In genomic region chr4:152155019-152155418, GRCm38 (mm10) we compare ENCODE assay signal across 23 mouse cellular contexts. TPM values are rescaled to one million over a fixed set of nuclear protein-coding genes. Genes with fewer than 3 reads are reported as not detected.
DNase-seq lines count a peak whose midpoint lies in the region; ATAC-seq and TF ChIP-seq lines count a peak whose summit lies in the region.
"Had no signal": no experiment of that assay in that cellular context is flagged by ENCODE, and none has a peak within 500 bp of the region (broad histone marks: within the 10 kb centered on the region; RNA-seq: fewer than 3 reads in every experiment).

No protein-coding gene starts in this region.

- H3K27me3 ChIP-seq in hindbrain, postnatal 0 days (ENCODE audit: insufficient read depth, low read length) = peaks cover 66% of the 10 kb centered on the region
- peaks cover 90% of the 10 kb centered on the region for H3K27me3 ChIP-seq in hindbrain, embryonic 14.5 days (ENCODE audit: control insufficient read depth, insufficient read depth, low read length)
- H3K27me3 ChIP-seq in midbrain, postnatal 0 days (ENCODE audit: insufficient read depth, low read length) = peaks cover 67% of the 10 kb centered on the region
- H3K27me3 ChIP-seq in midbrain, embryonic 15.5 days (replicated peaks) = peaks cover 85% of the 10 kb centered on the region

- 68% methylated on average over 4 of the region's 4 CpGs for WGBS in hindbrain, postnatal 0 days
- 65% methylated on average over 4 of the region's 4 CpGs for WGBS in hindbrain, embryonic 14.5 days
- WGBS in midbrain, postnatal 0 days = 73% methylated on average over 4 of the region's 4 CpGs
- WGBS in midbrain, embryonic 15.5 days = 79% methylated on average over 4 of the region's 4 CpGs

- no peaks in the 10 kb centered on the region for H3K36me3 ChIP-seq in hindbrain, postnatal 0 days (ENCODE audit: insufficient read depth, low read length)
- no peaks in the 10 kb centered on the region for H3K36me3 ChIP-seq in hindbrain, embryonic 14.5 days (replicated peaks; ENCODE audit: control insufficient read depth, insufficient read depth)
- no peaks in the 10 kb centered on the region for H3K36me3 ChIP-seq in midbrain, postnatal 0 days (ENCODE audit: insufficient read depth, low read length)
- H3K36me3 ChIP-seq in midbrain, embryonic 15.5 days (replicated peaks) = no peaks in the 10 kb centered on the region
- H3K36me3 ChIP-seq: embryonic facial prominence, embryonic 12.5 days; heart, embryonic 13.5 days had no signal

- peaks cover 5% of the 10 kb centered on the region; the same call in 1 of the 2 replicates for H3K4me1 ChIP-seq in hindbrain, postnatal 0 days (ENCODE audit: insufficient read depth, low read length)
- peaks cover 8% of the 10 kb centered on the region; the same call in 1 of the 2 replicates for H3K4me1 ChIP-seq in hindbrain, embryonic 14.5 days (replicated peaks; ENCODE audit: control insufficient read depth, insufficient read depth, low read length)
- peaks cover 4% of the 10 kb centered on the region; the same call in 1 of the 2 replicates for H3K4me1 ChIP-seq in midbrain, postnatal 0 days (ENCODE audit: insufficient read depth, low read length)
- peaks cover 32% of the 10 kb centered on the region for H3K4me1 ChIP-seq in midbrain, embryonic 15.5 days

- H3K27ac ChIP-seq in hindbrain, postnatal 0 days = no peak overlapping the region
- no peak overlapping the region for H3K27ac ChIP-seq in hindbrain, embryonic 14.5 days
- no peak overlapping the region for H3K27ac ChIP-seq in left cerebral cortex, adult 2 months
- H3K27ac ChIP-seq in midbrain, postnatal 0 days (ENCODE audit: low read depth, low read length) = no peak overlapping the region
- no peak overlapping the region for H3K27ac ChIP-seq in midbrain, embryonic 15.5 days
- H3K27ac ChIP-seq: embryonic facial prominence, embryonic 12.5 days; heart, embryonic 13.5 days had no signal

- H3K4me2 ChIP-seq in hindbrain, postnatal 0 days (ENCODE audit: low read depth, low read length) = no peak overlapping the region
- H3K4me2 ChIP-seq in hindbrain, embryonic 14.5 days (replicated peaks) = no peak overlapping the region
- H3K4me2 ChIP-seq in midbrain, postnatal 0 days (ENCODE audit: low read depth, low read length, poor library complexity, severe bottlenecking) = no peak overlapping the region
- no peak overlapping the region for H3K4me2 ChIP-seq in midbrain, embryonic 15.5 days
- H3K4me2 ChIP-seq: embryonic facial prominence, embryonic 12.5 days; heart, embryonic 13.5 days had no signal

- DNase-seq in hindbrain, postnatal 0 days (ENCODE audit: low spot score) = no peak
- DNase-seq in hindbrain, embryonic 14.5 days (ENCODE audit: low spot score) = no peak
- DNase-seq in left cerebral cortex, adult 2 months (ENCODE audit: extremely low spot score in 1 of 2, low spot score in 2 of 2) = no peak
- DNase-seq in left cerebral cortex, postnatal 14 days (ENCODE audit: low spot score in 2 of 2) = no peak
- no peak for DNase-seq in midbrain, postnatal 0 days (ENCODE audit: low spot score)
- no peak for DNase-seq in adrenal gland, adult 8-10 months
- DNase-seq: adrenal gland, postnatal 10 days; cerebellum, adult 11-12 months; cerebellum, adult 9-10 months; cerebellum, postnatal 25 days; gastrocnemius, postnatal 14 days; heart, adult 11 months; heart, postnatal 36 days had no signal

- intact Hi-C loops in left cerebral cortex, adult 2 months (cut with DNase I) = no loop called here
- intact Hi-C loops in left cerebral cortex, postnatal 14 days (cut with DNase I) = no loop called here

- no peaks in the 10 kb centered on the region for H3K9me3 ChIP-seq in hindbrain, postnatal 0 days (ENCODE audit: low read length)
- no peaks in the 10 kb centered on the region for H3K9me3 ChIP-seq in hindbrain, embryonic 14.5 days (ENCODE audit: control insufficient read depth, low read length)
- no peaks in the 10 kb centered on the region for H3K9me3 ChIP-seq in midbrain, postnatal 0 days (ENCODE audit: low read length)
- H3K9me3 ChIP-seq in midbrain, embryonic 15.5 days = no peaks in the 10 kb centered on the region
- H3K9me3 ChIP-seq: embryonic facial prominence, embryonic 12.5 days; heart, embryonic 13.5 days had no signal

- TF ChIP-seq CTCF in hindbrain, postnatal 0 days (IDR thresholded peaks at IDR 0.05; ENCODE audit: low read depth) = peak; percentile 24; the same call in 1 of the 2 replicates
- TF ChIP-seq CTCF in left cerebral cortex, adult 2 months (IDR thresholded peaks at IDR 0.05) = peak; percentile 9
- 0 out of 2 replicates have a peak, but pooled peaks have one; percentile 26 for TF ChIP-seq CTCF in midbrain, postnatal 0 days (IDR thresholded peaks at IDR 0.05)

- no peak overlapping the region for H3K4me3 ChIP-seq in hindbrain, postnatal 0 days (ENCODE audit: low read length)
- H3K4me3 ChIP-seq in hindbrain, embryonic 14.5 days (replicated peaks; ENCODE audit: low read length) = no peak overlapping the region
- H3K4me3 ChIP-seq in left cerebral cortex, adult 2 months = no peak overlapping the region
- H3K4me3 ChIP-seq in midbrain, postnatal 0 days (ENCODE audit: low read depth, low read length) = no peak overlapping the region
- no peak overlapping the region for H3K4me3 ChIP-seq in midbrain, embryonic 15.5 days
- H3K4me3 ChIP-seq: embryonic facial prominence, embryonic 12.5 days; heart, embryonic 13.5 days had no signal

- ATAC-seq in hindbrain, postnatal 0 days = no peak
- no peak for ATAC-seq in hindbrain, embryonic 14.5 days (ENCODE audit: low FRiP score)
- ATAC-seq in midbrain, postnatal 0 days (ENCODE audit: low FRiP score) = no peak
- ATAC-seq in midbrain, embryonic 15.5 days (replicated peaks) = no peak
- ATAC-seq: forebrain, embryonic 16.5 days; hindbrain, embryonic 16.5 days had no signal

- H3K9ac ChIP-seq in hindbrain, postnatal 0 days (replicated peaks; ENCODE audit: low read length) = no peak overlapping the region
- H3K9ac ChIP-seq in hindbrain, embryonic 14.5 days = no peak overlapping the region
- H3K9ac ChIP-seq in midbrain, postnatal 0 days (replicated peaks; ENCODE audit: low read length, poor library complexity, severe bottlenecking) = no peak overlapping the region
- no peak overlapping the region for H3K9ac ChIP-seq in midbrain, embryonic 15.5 days
- H3K9ac ChIP-seq: embryonic facial prominence, embryonic 12.5 days; heart, embryonic 13.5 days had no signal

RNA-seq across cellular contexts. Expression of gene Espn, which starts 2.8 kb away (rescaled TPM):
- 0.47 and 1.4 TPM in 2 replicates for total RNA-seq in hindbrain, postnatal 0 days (2014; rRNA removed)
- 0.71 and 0.79 TPM in 2 replicates for polyA plus RNA-seq in hindbrain, postnatal 0 days (2015; fragmentation: Nextera tagmentation; extraction: Ambion mirVana)
- polyA plus RNA-seq in hindbrain, embryonic 14.5 days (2014; fragmentation: Nextera tagmentation; extraction: Ambion mirVana) = 0.25 and 0.40 TPM in 2 replicates
- total RNA-seq in left cerebral cortex, adult 2 months (2021) = 1 to 10 TPM; 2.1 to 2.6 TPM
- under 1 TPM; 0.24 to 0.44 TPM for total RNA-seq in left cerebral cortex, postnatal 14 days (2021)
- 0.22 and 0.42 TPM in 2 replicates for total RNA-seq in midbrain, postnatal 0 days (2014; rRNA removed)
- polyA plus RNA-seq in midbrain, postnatal 0 days (2015; fragmentation: Nextera tagmentation; extraction: Ambion mirVana) = 0.22 and 0.53 TPM in 2 replicates
- 0.13 and 0.19 TPM in 2 replicates for polyA plus RNA-seq in midbrain, embryonic 15.5 days (2015; fragmentation: Nextera tagmentation; extraction: Ambion mirVana)
- total RNA-seq in adrenal gland, adult 8-10 months (2022) = 1 to 10 TPM; 2.1 to 6.0 (median 4.4) TPM

RNA-seq across cellular contexts. Expression of gene Hes2, which starts 3.6 kb away (rescaled TPM):
- not detected in 2 replicates for total RNA-seq in hindbrain, postnatal 0 days (2014; rRNA removed)
- polyA plus RNA-seq in hindbrain, postnatal 0 days (2015; fragmentation: Nextera tagmentation; extraction: Ambion mirVana) = not detected in 2 replicates
- polyA plus RNA-seq in hindbrain, embryonic 14.5 days (2014; fragmentation: Nextera tagmentation; extraction: Ambion mirVana) = not detected in 2 replicates
- not detected for total RNA-seq in left cerebral cortex, adult 2 months (2021)
- not detected for total RNA-seq in left cerebral cortex, postnatal 14 days (2021)
- not detected in 2 replicates for total RNA-seq in midbrain, postnatal 0 days (2014; rRNA removed)
- polyA plus RNA-seq in midbrain, postnatal 0 days (2015; fragmentation: Nextera tagmentation; extraction: Ambion mirVana) = not detected in 2 replicates
- polyA plus RNA-seq in midbrain, embryonic 15.5 days (2015; fragmentation: Nextera tagmentation; extraction: Ambion mirVana) = not detected in 2 replicates
- not detected for total RNA-seq in adrenal gland, adult 8-10 months (2022)
- total RNA-seq: adrenal gland, postnatal 10 days; gastrocnemius, adult 18-20 months; gastrocnemius, postnatal 14 days; heart, postnatal 36 days had no signal
- polyA plus RNA-seq: C2C12; cortical plate, adult 2 months; embryonic facial prominence, embryonic 12.5 days; forebrain, embryonic 11.5 days; forebrain, embryonic 16.5 days; heart, embryonic 13.5 days; heart, postnatal 0 days; hindbrain, embryonic 16.5 days had no signal

RNA-seq across cellular contexts. Expression of gene Acot7, which starts 22.9 kb away (rescaled TPM):
- 249 and 259 TPM in 2 replicates for total RNA-seq in hindbrain, postnatal 0 days (2014; rRNA removed)
- polyA plus RNA-seq in hindbrain, postnatal 0 days (2015; fragmentation: Nextera tagmentation; extraction: Ambion mirVana) = 455 and 488 TPM in 2 replicates
- polyA plus RNA-seq in hindbrain, embryonic 14.5 days (2014; fragmentation: Nextera tagmentation; extraction: Ambion mirVana) = 352 and 396 TPM in 2 replicates
- 100 to 1,000 TPM; 300 to 307 TPM for total RNA-seq in left cerebral cortex, adult 2 months (2021)
- total RNA-seq in left cerebral cortex, postnatal 14 days (2021) = 100 to 1,000 TPM; 377 to 378 TPM
- 228 and 259 TPM in 2 replicates for total RNA-seq in midbrain, postnatal 0 days (2014; rRNA removed)
- polyA plus RNA-seq in midbrain, postnatal 0 days (2015; fragmentation: Nextera tagmentation; extraction: Ambion mirVana) = 510 and 544 TPM in 2 replicates
- 409 and 418 TPM in 2 replicates for polyA plus RNA-seq in midbrain, embryonic 15.5 days (2015; fragmentation: Nextera tagmentation; extraction: Ambion mirVana)
- 10 to 100 TPM; 49.5 to 53.2 (median 51.8) TPM for total RNA-seq in adrenal gland, adult 8-10 months (2022)

RNA-seq across cellular contexts. Expression of gene Tnfrsf25, which starts 39.3 kb away (rescaled TPM):
- total RNA-seq in hindbrain, postnatal 0 days (2014; rRNA removed) = 0.22 and 1.6 TPM in 2 replicates
- 0.48 and 0.62 TPM in 2 replicates for polyA plus RNA-seq in hindbrain, postnatal 0 days (2015; fragmentation: Nextera tagmentation; extraction: Ambion mirVana)
- 0.94 and 0.95 TPM in 2 replicates for polyA plus RNA-seq in hindbrain, embryonic 14.5 days (2014; fragmentation: Nextera tagmentation; extraction: Ambion mirVana)
- 10 to 100 TPM; 16.4 to 28.6 TPM for total RNA-seq in left cerebral cortex, adult 2 months (2021)
- total RNA-seq in left cerebral cortex, postnatal 14 days (2021) = 10 to 100 TPM in 1 of 2 experiments, 1 to 10 TPM in 1; 6.2 to 16.5 TPM
- total RNA-seq in midbrain, postnatal 0 days (2014; rRNA removed) = 0.99 and 2.0 TPM in 2 replicates
- 0.38 and 0.49 TPM in 2 replicates for polyA plus RNA-seq in midbrain, postnatal 0 days (2015; fragmentation: Nextera tagmentation; extraction: Ambion mirVana)
- 0.80 and 1.0 TPM in 2 replicates for polyA plus RNA-seq in midbrain, embryonic 15.5 days (2015; fragmentation: Nextera tagmentation; extraction: Ambion mirVana)
- total RNA-seq in adrenal gland, adult 8-10 months (2022) = 1 to 10 TPM in 3 of 4 experiments, under 1 TPM in 1; 0.73 to 2.0 (median 1.3) TPM
- polyA plus RNA-seq: forebrain, embryonic 11.5 days had no signal
